Mouse (Mus musculus) telencephalon, adult 2 months (tissue): ENCODE results near the gene Myl10.
"Not testable (repeated sequence)": the region's sequence is repeated elsewhere in the genome, so short reads cannot be mapped to it uniquely, and the experiment has no call there.

ENCODE experiments used
- DNase-seq: peaks from one replicate; pipeline ENCODE4 v3.0.0-alpha.2; 2011; ENCODE audit warnings: low read depth, low spot score

Gene Myl10

DNA sequence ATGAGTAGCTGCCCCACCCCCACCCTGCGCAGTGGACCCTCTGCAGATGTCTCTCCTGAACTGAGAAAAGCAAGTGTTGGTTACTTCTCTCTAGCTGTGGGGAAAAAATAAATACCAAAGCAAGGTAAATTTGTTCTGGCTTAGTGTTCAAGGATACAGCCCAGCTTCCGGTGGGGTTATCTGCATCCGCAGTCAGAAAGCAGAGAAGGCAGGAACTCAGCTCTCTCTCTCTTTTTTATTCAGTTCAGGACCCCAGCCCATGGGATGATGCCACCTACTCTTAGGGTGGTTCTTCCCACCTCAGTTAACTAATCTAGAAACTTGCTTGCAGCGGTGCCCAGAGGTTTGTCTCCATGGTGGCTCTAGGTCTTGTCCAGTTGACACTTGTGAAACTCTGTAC lies at the start of gene Myl10:
Gene Myl10 (plus strand): TSS at position 363 of the 400 bp plus-strand sequence.
- no peak for DNase-seq

DNA sequence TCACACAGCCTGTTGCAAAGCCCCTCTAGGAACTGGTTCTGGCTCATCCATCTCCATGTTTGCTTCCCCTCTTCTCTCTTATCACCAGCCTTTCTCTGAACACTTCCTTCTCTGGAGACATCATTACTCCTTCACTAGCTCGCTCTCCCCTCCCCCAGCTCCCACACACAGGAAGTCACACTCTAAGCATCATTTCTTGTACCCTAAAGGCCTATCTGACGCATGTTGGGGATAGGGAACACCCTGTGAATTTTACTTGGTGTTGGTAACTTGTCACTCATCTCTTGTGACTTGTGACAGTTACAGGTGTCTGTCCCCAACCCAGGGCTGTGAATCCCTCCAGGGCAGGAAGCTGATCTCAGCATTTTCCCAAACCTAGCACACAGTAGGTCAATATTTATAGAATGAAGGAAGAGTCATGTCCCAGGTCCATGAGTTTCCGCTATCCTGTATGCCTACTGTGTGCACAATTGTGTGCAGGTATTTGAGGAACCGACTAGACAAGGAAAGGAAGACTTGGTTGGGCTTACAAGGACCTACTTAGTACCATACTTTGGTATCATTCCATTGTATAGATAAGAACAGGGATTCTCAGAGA lies 46.1 kb upstream of the Myl10 start:
- no peak for DNase-seq

DNA sequence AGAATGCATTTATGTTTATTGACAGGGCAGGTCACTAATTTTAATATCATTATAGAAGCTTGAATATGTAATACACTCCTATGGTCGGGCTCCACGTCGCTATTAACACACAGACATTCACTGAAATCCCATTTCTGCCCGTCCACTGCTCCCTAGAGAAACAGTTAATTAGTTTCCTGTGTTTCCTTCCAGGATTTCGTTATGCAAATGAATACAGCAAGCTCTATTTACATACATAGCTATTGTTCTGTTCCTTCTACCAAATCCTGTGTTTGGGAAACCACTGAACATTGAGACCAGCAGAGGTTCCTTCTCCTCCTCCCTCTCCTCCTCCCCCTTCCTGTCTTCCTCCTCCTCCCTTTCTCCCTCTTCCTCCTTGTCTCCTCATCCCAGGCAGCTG lies 43.9 kb upstream of the Myl10 start:
- no peak for DNase-seq

DNA sequence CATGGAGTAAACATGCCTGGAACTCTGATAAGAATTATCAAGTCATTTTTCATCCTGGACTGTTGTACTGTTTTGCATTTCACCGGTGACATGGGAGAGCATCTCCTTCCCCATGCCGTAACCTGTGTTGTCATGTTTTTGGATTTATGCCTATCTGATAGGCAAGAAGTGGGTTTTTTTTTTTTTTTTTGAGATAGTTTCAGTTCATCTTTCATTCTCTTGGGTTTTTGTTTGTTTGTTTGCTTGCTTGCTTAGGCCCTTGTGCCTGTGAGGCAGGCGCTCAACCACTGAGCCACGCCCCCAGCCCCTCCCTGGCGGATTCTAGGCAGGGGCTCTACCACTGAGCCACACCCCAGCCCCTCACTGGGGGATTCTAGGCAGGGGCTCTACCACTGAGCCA lies 43.3 kb upstream of the Myl10 start:
- DNase-seq: no peak

DNA sequence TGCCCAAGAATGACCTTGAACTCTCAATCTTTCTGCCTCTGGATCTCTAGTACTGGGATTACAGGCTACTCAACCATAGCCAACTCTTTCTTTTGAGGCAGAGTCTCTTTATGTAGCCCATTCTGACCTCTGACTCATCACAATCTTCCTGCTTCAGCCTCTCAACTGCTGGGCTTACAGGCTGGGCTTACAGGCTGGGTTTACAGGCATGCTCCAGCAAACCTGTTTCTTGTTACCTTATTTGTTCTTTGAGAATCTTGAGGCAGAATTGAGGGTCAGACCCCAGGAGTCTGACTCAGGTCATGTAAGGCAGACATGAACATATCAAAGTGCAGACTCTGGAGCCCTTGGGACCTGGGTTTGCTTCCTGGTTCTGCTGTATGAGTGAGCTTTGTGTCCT lies 38.5 kb upstream of the Myl10 start:
- DNase-seq: no peak

DNA sequence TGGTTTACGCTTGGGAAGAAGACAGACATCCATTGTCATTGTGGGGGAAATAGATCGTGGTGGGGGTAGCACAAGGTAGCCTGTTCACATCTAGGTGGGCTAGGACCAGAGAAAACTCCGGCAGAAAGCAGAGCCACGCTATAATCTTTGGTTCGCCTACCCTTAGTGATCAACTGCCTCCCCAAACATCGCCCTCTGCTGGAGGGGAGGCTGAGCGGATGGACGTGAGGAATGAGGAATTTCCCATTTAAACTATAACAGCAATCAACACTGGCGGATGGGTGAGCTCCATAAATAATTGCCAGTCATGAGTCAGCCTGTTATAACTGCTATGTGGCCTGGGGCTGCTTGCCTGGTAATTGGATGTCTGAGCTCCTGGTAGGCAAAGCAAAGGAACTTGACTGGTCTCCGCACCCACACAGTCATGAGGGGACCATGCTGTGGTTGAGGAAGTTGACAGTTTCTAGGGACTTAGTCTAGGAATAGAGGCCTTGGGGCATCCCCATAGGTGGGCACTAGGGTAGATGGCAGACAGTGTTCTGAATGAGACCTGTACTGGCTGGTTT lies 36.0 kb upstream of the Myl10 start:
- no peak for DNase-seq

DNA sequence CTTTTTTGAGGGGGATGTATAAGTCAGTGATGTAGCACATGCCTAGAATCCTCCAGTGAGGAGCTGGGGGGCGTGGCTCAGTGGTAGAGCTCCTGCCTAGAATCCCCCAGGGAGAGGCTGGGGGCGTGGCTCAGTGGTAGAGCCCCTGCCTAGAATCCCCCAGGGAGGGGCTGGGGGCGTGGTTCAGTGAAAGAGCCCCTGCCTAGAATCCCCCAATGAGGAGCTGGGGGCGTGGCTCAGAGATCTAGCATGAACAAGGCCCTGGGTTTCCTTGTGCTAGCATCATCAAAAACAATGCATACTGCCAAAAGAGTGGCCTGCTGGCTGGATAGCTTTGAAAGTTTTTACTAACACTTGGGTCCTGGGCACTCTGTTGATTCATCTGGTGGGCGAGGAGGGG lies 32.2 kb upstream of the Myl10 start:
- DNase-seq: not testable (repeated sequence)

DNA sequence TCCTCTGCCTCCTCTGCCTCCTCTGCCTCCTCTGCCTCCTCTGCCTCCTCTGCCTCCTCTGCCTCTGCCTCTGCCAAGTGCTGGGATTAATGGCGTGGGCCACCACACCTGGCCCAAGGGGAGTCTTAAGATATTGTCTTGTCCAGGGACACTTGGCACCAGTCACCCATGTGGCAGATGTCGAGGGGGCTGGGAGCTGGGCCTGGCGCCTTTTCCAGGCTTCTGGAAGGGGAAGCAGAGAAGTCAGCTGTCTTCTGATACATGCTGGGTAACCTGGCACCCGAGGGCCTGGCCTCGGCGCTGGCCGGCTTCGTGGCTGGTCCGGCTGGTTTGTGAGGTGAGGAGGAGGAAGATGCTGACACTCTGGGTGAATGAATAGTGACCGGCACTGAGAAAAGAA lies 30.7 kb upstream of the Myl10 start:
- no peak for DNase-seq

DNA sequence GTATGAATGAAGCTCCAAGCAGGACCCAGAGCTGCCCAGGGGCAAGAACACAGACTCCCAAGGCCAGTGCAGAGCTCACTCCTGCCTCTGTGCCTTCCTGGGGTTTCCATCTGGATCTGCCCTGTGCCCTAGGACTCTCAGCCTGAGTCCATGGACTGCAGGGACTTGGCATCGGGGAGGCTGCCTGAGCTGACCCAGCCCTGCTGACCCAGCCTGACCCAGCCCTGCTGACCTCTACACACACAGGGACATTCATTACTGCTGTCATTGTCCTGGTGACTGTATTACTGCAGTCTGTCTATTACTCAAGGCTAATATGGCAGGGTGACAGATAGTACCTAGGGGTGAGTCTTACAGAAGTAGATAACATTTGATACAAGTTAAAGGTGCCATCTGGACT lies 30.1 kb upstream of the Myl10 start:
- DNase-seq: no peak

DNA sequence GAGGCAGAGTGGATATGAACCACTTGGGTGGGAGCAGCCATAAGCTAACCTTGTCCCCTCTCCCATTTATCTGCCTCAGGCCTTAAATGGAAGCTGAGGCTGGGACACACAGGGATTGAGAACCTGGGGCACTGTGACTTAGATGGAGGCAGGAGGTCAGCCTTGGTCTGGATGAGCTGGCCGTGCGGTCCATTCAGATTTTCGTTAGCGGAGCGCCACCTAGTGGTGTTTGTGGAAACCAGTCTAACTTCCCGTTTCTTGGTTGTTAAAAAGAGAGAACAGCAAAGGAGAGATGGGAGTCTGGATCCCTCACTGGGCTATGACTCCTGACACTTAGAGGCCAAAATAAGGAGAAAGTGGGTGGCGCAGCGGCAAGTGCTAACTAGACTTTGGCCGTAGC lies 28.4 kb upstream of the Myl10 start:
- DNase-seq: peak; percentile 18

DNA sequence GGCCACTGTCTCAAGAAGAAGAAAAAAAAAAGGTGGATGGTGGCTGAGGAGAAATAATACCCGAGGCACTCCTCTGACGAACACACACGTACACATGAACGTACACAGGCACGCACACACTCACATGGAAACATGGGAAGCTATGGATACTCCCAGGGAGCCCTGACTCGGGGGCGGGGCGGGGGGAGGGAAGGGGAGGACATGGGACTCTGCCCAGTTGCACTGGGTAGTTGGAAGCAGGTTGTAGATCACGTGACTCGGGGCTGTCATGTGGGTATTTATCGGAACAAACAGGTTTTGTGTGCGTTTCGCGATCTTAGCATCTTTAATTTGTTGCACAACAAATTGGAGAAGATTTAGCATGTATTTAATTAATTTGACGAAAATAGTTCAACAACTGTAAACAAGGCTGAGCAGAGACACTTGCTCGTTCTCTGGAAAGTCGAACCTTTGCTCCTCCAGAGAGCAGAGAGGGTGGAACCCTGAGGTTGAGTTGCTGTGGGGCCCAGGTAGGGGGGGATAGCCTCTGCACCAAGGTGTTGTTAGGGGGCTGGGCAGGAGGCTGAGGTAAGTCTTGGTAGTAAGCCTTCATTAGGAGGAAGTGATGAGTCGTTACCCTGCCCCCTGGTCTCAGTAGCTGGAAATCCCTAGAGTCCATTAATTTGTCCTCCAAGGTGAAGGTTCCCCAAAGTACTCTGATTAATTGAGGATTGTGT lies 16.5 kb upstream of the Myl10 start:
- no peak for DNase-seq

DNA sequence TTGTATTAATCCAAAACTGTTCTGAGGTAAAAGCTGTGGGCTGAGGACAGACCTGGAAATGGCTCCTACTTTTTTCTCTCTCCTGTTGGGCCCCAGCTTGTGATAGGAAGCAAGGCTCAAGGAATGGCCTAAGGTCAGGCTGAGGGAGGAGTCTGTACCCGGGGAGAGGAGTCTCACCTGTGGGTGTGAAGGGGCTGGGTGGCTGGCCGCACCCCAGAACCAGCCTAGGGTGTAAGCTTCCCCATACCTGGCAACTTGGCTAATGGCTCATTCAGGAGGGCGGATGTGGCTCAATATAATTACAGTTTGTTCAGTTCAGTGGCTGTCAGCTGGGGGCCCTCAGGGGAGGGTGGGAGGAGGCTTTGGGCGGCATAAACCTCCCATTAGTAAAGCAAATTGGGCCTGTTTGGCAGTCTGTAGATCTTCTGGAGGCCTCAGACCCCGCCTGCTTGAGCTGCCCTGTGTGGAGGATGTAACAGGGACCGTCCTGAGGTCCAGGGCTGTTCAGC lies 14.1 kb upstream of the Myl10 start:
- DNase-seq: no peak

DNA sequence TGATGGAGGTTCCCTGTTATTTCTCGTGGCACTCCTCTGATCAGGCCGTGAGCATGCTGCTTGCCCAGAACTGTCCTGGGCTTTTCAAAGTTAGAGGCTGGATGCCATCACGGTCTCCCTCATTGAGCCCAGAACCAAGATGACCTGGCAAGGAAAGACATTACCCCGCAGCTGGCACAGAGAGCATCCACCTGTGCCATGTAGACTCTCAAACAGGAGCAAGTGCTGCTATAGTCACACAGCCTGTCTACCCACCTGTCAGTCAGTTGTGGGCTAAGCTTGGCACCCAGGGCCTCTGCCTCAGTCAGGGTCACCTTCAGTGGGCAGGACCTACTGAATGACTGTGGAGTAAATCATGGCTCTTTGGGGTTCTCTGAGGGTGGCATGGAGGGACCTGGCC lies 6.6 kb upstream of the Myl10 start:
- DNase-seq: no peak

DNA sequence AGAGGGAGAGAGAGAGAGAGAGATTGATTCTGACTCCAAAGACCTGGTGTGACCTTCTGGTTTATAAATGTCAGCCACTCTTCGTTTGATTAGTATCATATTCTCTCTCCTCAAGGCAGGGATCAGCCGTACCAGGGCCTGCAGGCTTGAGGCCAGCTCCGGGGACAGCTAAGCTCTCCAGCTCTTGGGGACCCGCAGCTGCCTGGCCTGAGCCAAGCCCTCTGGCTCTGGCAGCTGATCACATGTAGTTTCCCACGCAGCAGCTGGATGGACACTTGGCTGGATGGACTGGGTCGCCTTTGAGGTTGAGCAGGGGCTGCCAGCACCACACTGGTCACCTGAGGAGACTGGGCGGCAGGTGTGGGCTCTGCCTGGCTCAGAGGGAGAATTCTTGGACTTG lies 5.4 kb upstream of the Myl10 start:
- DNase-seq: no peak

DNA sequence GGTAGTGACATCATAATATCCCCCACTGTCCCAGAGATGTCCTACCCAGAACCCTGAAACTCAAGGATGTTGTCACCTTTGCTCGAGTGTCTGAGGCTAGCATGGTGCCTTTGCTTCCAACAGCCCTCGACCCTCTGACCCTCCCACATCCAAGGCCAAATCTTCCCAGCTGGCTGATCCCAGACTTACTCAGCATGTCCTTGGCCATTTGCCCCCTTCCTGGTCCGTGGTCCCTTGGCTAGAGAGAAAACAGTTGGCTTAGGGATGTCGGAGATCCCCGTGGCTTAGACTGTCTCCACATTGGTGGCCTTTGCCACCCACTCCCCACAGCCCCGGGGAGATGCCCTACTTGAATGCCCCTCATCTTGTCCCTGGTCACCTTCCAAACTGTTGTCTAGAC lies 4.1 kb upstream of the Myl10 start:
- DNase-seq: no peak

DNA sequence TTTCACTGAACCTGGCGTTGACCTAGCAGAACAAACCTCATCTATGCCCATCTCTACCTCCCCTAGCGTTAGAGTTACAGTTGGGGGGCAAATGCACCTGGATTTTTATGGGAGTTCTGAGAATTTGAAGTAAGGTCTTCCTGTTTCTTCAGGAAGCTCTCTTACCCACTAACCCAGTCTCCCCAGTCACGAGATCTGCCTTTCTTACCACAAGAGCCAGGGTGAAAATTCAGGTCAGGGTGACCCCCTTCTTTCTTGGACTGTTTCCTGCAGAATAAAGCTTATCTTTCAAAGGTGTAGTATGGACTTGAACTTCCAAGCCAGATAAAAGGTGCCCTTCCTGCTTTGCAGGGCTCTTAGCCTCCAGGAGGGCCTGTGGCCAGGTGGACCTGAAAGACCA lies 1.8 kb upstream of the Myl10 start:
- no peak for DNase-seq

DNA sequence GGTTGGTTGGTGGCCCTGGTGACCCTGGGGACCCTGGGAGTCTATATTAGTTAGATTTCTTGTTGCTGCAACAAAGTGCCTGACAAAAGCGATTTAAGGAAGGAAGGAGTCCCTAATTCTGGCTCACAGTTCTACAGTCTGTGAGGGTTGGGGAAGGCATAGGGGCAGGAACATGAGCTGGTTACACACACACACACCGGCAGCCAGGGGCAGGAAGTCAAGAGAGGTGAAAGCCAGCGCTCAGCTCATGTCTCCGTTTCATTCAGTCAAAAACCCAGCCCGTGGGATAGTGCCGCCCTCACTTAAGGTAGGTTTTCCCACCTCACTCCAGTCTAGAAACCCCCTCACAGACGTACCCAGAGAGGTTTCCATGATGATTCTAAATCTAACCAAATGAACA lies 472 bp downstream of the Myl10 start:
- DNase-seq: no peak

DNA sequence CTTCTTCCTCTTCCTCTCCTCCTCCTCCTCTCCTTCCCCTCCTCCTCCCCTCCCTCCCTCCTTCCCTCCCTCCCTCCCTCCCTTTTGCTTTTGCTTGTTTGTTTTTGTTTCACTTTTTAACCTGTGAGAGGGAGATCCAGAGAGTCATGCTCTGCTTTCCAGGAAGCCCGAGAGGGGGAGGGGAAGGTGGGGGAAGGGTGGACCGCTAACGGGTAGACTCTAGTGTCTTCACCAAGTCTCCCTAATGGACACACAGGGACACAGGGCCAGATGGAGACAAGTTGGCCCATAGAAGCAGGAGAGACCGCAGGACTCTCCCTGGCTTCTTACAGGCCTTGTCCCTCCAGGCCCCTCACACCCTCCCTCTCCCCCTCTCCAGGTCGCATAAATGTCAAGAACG lies 2.0 kb downstream of the Myl10 start:
- DNase-seq: no peak

DNA sequence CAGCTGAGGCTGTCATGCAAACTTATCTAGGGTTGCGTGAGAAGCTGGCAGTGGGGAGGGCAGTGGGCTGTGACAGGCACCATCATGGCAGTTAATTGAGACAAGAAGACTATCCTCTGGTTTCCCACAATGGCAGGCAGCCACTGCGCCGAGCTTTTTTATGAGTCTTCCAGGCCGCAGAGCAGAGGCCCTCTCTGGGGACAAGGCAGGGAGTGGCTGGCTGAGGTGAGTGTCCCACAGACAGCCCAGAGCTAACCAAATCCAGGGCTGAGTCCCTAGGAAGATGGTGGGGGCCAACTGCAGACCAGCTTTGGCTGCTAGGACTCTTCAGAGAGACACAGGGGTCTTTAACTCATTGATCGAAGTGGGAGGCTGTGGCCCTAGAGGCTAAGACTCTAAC lies 3.6 kb downstream of the Myl10 start:
- no peak for DNase-seq

DNA sequence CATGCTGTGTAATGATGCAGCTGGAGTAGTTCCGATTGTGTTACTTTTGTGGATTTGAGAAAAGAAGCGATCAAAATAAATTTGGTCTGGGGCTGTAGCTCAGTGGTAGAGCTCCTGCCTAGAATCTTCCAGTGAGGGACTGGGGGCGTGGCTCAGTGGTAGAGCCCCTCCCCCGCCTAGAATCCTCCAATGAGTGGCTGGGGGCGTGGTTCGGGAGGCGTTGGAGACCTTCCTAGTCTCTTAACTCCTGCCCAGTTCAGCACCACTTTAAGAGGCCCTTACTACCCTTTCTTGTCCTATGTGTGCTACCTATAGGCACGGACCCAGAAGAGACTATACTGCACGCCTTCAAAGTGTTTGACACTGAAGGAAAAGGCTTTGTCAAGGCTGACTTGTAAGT lies 4.7 kb downstream of the Myl10 start:
- DNase-seq: no peak

DNA sequence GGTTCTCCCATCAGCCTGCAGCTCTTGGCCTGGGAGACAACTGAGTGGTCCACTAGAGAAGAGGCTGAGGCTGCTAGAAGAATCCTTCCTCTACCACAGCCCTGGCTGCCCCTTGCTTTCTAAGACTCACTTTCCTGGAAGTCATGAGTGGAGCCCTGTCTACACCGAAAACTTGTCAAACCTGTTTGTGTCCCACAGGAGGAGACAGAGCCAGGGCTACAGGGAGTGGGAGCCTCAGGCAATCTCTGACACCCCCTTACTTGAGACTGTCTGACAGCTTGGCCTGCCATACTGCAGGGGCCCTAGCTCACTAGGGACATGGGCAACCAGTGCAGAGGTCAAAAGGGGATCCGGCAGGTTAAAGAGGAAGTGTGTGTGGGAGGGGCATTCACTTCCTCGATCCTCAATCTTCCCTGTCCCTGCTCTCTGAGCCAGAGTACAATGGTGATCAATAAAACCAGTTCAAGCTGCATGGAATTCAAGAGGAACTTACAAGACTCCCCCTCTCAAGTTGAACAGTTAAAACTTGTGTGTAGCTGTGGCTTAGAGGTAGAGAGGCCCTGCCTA lies 9.3 kb downstream of the Myl10 start:
- DNase-seq: no peak

DNA sequence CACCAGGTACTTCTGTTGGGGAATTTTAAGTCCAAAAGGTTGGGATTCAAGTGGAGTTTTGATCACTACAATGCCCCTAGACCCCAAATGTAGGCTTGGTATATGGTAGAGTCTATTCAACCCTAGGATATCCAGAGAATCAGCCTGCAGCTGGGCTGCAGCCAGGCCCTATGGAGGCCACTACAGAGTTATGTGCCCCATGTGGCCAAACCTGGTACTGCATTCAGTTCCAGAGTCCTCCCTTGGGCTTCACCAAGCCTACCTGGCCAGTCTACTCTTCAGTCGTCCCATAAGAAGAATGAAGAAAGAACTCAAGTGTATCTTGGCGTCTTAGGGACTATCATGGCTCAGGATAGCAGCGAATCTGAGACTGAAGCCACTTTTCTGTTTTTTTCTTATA lies 10.8 kb downstream of the Myl10 start:
- DNase-seq: peak; percentile 13

DNA sequence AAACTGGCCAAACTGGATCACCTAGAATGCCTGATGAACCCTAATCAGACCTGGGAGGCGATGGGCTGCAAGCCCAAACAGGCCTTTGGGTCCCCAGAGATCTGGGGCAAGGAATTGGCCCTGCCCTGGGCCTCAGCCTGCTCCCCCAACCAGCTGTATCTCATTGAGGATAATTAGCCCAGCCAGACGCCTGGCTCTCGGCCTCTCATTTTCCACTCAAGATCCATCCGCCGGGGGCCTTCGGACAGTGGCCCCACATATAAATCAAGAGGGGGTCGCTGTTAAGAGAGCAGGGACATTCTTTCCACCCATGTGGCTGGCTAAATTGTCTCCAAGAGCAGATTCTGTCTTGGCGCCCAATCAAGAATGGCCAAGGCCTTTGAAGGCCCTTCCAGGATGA lies 11.2 kb downstream of the Myl10 start:
- no peak for DNase-seq
